Mouse (Mus musculus) adrenal gland, postnatal 36 days (tissue): ENCODE results near the gene C530025M09Rik. TPM values are rescaled to one million over a fixed set of nuclear protein-coding genes. Genes with fewer than 3 reads are reported as not detected.
A peak's percentile ranks its signal among the peaks of the same experiment; 100 is the strongest.

Experiments
- DNase-seq, 2 experiments: peaks; one replicate each; pipeline ENCODE4 v3.0.0; 2021; ENCODE audit warnings: mixed read lengths in 1 of 2
- long read RNA-seq, 2 experiments: library from polyadenylated mRNA; stranded (forward); transcript quantifications; one replicate each; pipeline ENCODE4 v2.0.0; 2021; ENCODE audit warnings: borderline sequencing depth in 2 of 2
- total RNA-seq, 2 experiments: library from RNA; stranded (reverse); gene quantifications; 2 replicates each; pipeline ENCODE4 v1.2.3; 2021

C530025M09Rik gene
- total RNA-seq, result not detected
- long read RNA-seq, experiment 1, result 0 reads
- long read RNA-seq, experiment 2, result 0 reads

DNA sequence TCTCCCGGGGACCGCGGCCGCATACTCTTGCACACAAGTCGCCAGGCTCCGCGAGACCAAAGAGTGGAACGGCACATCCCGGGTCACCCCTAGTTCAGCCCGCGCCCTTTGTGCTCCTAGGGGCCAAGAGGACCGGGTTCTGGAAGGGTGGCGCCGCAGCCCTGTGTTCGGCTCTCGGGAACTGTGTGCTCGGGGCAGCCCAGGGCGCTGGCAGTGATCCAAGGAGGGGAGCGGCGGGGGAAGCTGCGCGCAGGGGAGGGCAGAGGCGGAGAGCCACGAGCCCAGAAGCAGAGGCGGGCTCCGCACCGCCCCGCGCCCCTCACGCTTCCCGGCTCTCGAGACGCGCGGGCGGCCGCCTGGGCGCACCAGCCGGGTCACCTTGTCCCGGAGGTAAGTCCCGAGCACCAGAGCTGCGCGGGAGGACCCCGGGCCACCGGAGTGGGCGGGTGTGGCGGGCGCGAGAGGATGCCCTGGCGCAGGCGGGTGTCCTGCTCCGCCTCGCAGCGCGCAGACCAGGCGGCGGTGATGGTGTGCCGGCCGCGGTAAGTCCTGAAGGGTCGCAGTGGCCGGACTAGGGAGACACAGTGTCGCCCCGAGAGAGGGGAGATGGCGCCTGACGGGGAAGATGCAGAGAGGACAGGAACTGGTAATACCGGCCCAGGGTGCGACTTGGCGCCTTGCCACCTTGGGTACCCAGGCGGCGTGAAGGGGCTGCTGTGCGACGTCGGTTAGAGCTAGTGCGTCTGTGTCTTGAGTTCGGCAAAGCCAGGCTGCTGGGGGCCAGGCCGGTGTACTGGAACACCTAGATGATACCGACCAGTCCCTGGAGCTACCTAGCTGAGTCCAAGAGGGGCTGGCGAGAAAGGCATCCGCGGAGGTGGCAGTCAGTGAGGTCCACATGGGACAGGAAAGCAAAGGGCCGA, at the start of gene C530025M09Rik:
Gene C530025M09Rik, minus strand, starts transcription at position 678 of the 923 bp plus-strand sequence.
- DNase-seq, result peak; percentile 25 to 54

DNA sequence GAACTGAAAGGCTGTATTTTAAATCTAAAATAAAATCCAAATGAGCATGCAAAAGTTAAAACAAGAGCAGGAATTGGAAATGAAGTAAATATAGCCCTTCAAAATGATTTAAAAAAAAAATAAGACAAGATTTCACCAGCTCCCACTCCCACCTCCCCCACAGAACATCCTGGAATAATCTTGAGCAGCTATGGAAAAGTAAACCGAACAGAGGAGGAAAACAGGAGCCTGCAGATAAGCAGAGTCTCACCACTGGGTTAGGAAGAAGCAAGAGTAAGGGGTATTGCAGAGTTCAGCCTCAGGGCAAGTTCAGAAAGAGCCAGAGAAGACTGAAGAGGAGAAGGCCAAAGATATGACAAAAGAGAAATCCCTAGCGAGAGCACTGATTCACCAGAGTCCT, 46.9 kb upstream of the C530025M09Rik start:
- DNase-seq, result no peak

GRCm38 (mm10) chr2:149873346-149873745, 42.3 kb upstream of the C530025M09Rik start:
- peak; percentile 5 to 9 for DNase-seq

GRCm38 (mm10) chr2:149872496-149872895, 41.5 kb upstream of the C530025M09Rik start:
- no peak for DNase-seq

DNA sequence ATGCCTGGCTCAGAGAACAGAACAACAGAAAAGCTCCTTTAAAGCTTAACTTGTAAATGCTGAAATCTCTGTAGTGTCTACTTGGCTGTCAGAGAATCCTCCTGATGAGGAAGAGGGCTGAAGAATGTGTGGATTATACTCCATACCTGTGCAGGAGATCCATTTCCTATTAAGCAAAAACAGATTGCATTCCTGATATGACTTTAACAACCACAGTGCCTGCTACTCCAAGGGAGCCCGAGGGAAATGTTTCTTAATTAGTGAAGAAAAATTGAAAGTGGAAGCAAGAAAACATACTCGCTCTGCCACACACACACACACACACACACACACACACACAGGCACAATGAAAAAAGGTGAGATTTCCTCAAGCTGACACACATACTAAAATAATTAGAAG, 39.5 kb upstream of the C530025M09Rik start:
- no peak for DNase-seq

DNA sequence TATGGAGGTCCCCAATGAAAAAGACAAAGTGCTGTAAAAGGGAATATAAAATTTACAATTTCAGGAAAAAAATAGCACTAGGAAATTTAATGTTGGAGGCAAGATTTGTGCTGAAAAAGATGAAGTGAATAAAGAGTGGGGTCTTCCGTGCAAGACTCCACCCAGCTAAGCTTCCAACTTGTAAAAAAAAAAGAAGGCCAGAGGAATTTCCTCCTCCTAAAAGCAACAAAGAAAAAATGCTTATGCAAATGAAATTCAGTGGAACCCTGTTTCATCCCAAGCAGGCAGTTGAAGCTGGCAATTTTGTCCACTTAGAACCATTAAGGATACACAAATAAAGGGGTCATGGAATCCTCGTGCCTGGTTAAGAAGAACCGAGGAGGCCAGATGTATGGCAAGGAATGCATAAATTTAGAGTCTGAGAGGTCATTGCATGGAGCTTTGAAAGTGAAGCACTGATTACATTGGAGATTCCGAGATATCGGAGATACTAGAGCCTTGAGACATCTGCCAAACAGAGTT, 35.0 kb upstream of the C530025M09Rik start:
- DNase-seq, result no peak

- no peak for DNase-seq
These were observed 30.0 kb upstream of the C530025M09Rik start for GRCm38 (mm10) chr2:149861002-149861401.

DNA sequence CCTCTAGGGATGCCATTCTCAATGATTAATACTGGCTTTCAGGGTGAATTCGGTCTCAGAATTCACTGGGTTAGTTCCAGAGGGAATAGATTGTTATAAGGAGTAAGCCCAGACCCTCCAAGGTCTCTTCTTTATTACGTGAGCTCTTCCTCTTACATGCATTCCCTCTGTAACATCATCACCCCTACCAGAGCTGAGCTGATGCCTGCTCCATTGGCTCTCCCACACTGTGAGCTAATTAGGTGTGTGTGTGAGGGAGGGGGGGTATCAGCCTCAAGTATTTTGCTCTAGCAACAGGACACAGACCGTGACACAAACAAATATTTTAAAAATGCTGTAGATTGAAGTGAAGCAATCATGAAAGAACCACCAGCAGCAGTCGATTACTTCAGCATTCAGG, 17.8 kb upstream of the C530025M09Rik start:
- DNase-seq, result no peak

DNA sequence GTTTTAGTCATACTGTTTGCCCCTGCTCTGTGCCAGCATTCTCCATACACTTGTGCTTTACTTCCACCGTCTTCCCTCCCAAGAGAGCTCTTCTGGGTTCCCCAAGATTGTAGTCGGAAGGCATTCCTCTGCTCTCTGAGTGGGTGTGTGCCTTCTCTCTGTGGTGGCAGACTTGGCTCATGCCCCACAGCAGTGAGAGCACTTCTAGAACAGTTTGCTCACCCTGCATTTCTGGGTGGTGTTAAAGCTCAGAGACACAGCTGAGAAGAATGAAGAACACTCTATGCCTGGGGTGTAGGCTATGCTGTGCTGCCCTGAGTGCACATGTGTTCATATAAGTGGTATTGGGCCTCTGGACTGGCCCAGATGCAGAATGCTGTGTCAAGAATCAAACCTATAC, 13.6 kb upstream of the C530025M09Rik start:
- DNase-seq, result no peak

- no peak for DNase-seq
These were observed 8.7 kb upstream of the C530025M09Rik start for GRCm38 (mm10) chr2:149839666-149840065.

GRCm38 (mm10) chr2:149836471-149837135, 5.6 kb upstream of the C530025M09Rik start:
- no peak for DNase-seq

- no peak for DNase-seq
These were observed 4.1 kb upstream of the C530025M09Rik start for GRCm38 (mm10) chr2:149835091-149835490.

- DNase-seq, result no peak
These were observed 1.3 kb upstream of the C530025M09Rik start for GRCm38 (mm10) chr2:149832301-149832700.

DNA sequence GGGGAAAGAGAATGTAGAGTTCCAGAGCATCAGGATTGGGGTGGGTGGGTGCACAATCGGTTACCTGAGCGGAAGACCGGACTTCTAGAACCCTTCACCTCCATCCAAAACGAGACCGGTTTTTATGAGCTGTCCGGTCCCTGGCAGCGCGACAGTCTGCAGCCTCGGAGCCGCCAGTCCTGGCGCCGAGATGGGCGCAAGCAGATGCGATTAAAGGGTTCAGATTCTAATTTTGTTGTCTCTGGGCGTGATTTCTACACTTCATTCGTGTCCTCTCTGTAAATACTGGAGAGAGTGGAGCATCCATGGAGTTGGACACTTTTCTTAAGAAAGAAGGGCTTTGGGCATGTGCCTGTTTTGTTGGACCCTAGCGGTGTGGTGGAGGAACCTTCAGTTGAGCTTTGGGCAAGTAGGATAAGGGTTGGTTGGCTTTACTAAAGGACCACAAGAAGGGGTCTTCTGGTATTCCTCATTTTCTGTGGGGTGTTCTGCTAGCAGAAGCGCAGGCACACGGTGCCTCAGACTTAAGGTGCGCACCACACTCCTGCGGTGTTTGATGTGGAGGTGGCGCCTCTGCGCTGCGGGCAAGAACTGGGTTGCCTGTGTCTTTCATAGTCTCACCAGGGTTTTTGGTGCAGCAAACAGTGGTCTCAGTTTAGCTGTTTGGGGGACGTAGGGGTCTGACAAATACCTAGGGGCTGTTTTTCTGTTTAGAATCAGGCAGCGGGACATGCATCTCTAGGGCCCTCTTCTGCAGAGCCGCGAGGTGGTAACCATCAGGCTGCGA, 639 bp upstream of the C530025M09Rik start:
- no peak for DNase-seq

DNA sequence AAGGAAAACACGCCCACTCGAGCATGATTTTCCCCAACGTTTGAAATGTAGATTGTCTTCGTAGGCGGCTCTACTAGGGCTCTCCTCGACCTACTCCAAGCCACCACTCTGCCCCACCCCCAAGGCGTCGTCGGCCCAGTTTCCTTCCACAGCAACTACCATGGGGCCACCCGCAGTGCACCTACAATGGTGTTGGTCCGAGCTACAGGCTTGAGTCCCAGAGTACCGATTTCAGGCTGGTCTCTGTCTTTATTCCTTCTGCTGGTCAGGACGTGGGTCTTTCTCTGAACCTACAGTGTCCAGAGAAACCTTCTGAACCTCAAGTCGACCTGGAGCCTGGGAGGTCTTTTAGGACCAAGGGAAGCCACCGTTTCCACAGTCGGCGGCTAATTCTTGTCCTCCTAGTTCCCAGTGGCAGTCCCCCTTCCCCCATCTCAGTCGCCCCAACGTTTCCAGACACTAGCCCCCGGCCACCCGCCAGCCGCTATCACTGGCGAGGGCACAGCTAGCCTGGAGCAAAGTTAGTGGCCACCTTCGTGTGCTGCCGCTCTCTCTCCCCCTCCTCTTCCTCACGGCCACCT, 968 bp downstream of the C530025M09Rik start:
- DNase-seq, result no peak

DNA sequence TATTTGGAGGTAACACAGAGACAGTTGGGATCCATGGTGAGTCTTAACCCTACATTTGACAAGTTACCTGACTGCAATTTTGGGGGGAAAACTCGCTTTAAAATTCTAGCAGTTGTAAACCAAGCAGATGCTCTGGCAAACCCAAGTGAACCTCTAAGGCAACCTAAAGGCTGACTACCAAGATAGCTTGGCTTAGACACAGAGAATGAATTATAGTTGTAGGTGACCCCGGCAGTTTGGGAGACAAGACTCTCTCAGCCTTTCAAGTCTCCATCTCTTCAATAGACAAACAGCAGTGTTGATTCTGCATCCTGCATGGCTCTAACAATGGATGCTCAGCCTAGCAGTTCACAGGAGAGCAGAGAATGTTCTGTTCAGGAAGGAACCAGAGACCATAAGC, 2.1 kb downstream of the C530025M09Rik start, which contains the start of gene Syndig1:
Gene Syndig1, plus strand, starts transcription at position 301 of the 400 bp plus-strand sequence.
- no peak for DNase-seq

DNA sequence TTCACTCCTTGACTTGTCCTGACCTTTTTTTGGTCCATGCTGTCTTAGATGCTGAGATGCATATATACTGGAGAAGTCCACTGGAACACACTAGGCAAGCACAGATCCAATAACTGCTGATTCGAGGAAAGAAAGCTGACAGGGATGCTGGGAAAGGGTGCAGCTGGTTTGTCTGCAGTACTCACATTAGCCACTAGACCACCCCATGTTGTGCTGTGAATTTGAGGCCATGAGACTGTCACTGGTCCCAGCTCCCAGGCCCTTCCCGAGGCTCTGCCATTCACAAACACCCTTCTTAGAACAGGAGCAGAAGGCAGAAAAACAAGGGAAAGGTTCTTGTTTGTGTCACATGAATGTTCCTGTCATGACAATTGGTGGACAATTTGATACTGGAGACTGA, 10.8 kb downstream of the C530025M09Rik start:
- DNase-seq, result no peak

- no peak for DNase-seq
These were observed 11.3 kb downstream of the C530025M09Rik start for GRCm38 (mm10) chr2:149819751-149820150.

- no peak for DNase-seq
These were observed 12.6 kb downstream of the C530025M09Rik start for GRCm38 (mm10) chr2:149818395-149818794.

GRCm38 (mm10) chr2:149812899-149813298, 18.1 kb downstream of the C530025M09Rik start:
- DNase-seq, result no peak

DNA sequence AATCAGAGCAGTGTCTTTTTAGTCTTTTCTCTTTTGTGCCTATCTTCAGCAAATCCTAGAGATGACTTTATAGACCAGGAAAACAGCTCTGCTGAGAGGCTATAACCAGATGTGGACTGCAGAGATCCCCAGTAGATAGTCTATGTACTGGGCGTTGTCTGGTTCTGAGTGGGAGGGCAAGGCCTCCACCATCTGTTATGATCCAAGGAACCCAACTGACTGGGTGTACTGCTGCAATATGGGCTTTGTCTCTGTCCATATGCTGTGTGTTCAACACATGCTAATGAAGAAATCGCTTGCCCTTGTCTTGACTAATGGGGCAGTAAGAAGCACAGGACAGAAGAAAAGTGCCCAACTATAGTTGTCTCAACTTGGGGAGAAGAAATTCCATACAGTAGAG, 25.8 kb downstream of the C530025M09Rik start:
- DNase-seq, result no peak
